Mouse (Mus musculus) heart, adult 9 months (tissue): Measurements from ENCODE around the gene Myt1l.

Experiments used
- DNase-seq, 2 experiments: peaks; one replicate each; pipeline ENCODE4 v3.0.0; 2022; ENCODE audit warnings: low spot score in 2 of 2

The Myt1l gene

GRCm38 (mm10) chr12:29809569-29810185 is 281.5 kb downstream of the Myt1l start:
- DNase-seq = no peak

- DNase-seq = no peak
Observed at GRCm38 (mm10) chr12:29815466-29815865, 287.3 kb downstream of the Myt1l start.

GRCm38 (mm10) chr12:29816130-29816529 is 287.9 kb downstream of the Myt1l start:
- no peak for DNase-seq

GRCm38 (mm10) chr12:29816761-29817160 is 288.6 kb downstream of the Myt1l start:
- DNase-seq = peak; percentile 29 to 62

- DNase-seq = no peak
Observed at GRCm38 (mm10) chr12:29822216-29822615, 294.0 kb downstream of the Myt1l start.

GRCm38 (mm10) chr12:29823766-29824417 is 295.7 kb downstream of the Myt1l start:
- DNase-seq = no peak

- no peak for DNase-seq
Observed at GRCm38 (mm10) chr12:29830571-29830970, 302.4 kb downstream of the Myt1l start.

- no peak for DNase-seq
Observed at GRCm38 (mm10) chr12:29831356-29831755, 303.2 kb downstream of the Myt1l start.

- no peak for DNase-seq
Observed at GRCm38 (mm10) chr12:29837301-29837791, 309.2 kb downstream of the Myt1l start.

- DNase-seq = no peak
Observed at GRCm38 (mm10) chr12:29838421-29838820, 310.2 kb downstream of the Myt1l start.

GRCm38 (mm10) chr12:29849936-29850335 is 321.8 kb downstream of the Myt1l start:
- no peak for DNase-seq

- DNase-seq = no peak
Observed at GRCm38 (mm10) chr12:29854151-29854585, 326.0 kb downstream of the Myt1l start.

GRCm38 (mm10) chr12:29855007-29855406 is 326.8 kb downstream of the Myt1l start:
- peak in 1 of 2 experiments; percentile 23 for DNase-seq

- DNase-seq = no peak
Observed at GRCm38 (mm10) chr12:29860986-29861385, 332.8 kb downstream of the Myt1l start.

GRCm38 (mm10) chr12:29868295-29868694 is 340.1 kb downstream of the Myt1l start:
- no peak for DNase-seq

- no peak for DNase-seq
Observed at GRCm38 (mm10) chr12:29868781-29869180, 340.6 kb downstream of the Myt1l start.

- DNase-seq = no peak
Observed at GRCm38 (mm10) chr12:29872156-29872815, 344.1 kb downstream of the Myt1l start.

- DNase-seq = peak in 1 of 2 experiments; percentile 39
Observed at GRCm38 (mm10) chr12:29873281-29873772, 345.1 kb downstream of the Myt1l start.

- DNase-seq = no peak
Observed at GRCm38 (mm10) chr12:29877977-29878376, 349.8 kb downstream of the Myt1l start.

GRCm38 (mm10) chr12:29882871-29883617 is 354.9 kb downstream of the Myt1l start:
- DNase-seq = peak; percentile 20 to 30

GRCm38 (mm10) chr12:29884376-29884775 is 356.2 kb downstream of the Myt1l start:
- DNase-seq = no peak

- DNase-seq = no peak
Observed at GRCm38 (mm10) chr12:29894669-29895068, 366.5 kb downstream of the Myt1l start.
